Mouse (Mus musculus): ENCODE results near the gene Klc3.

GRCm38 (mm10) chr7:19429726-19430125, 25.8 kb upstream of the Klc3 start:
- TF ChIP-seq CTCF (conservative IDR thresholded peaks at IDR 0.05; ENCODE audit: low read length) (no peak), NANOG (IDR thresholded peaks at IDR 0.05; ENCODE audit: borderline replicate concordance, low read length) (no peak), POU5F1 (IDR thresholded peaks at IDR 0.05; ENCODE audit: borderline replicate concordance, low read length) (no peak)
